Mouse (Mus musculus) c-Kit-positive CD71-positive TER-119-positive erythroid progenitor cells, embryonic 14.5 days (primary cell): ENCODE measurements at regions not wholly inside any gene's neighbourhood (a gene's known extent, or its start where the extent isn't known, plus 50 kb on each side); places are given as distances from the start of the nearest gene placed in this dataset.

Experiments used
- DNase-seq: peaks from one replicate; pipeline ENCODE4 v3.0.0-alpha.2; 2013; ENCODE audit warnings: low spot score

- DNase-seq: no peak
These were observed 53.8 kb upstream of the Usp46 start for GRCm38 (mm10) chr5:74121861-74122630.

GRCm38 (mm10) chr5:74126015-74126896, 58.0 kb upstream of the Usp46 start:
- peak; percentile 79 for DNase-seq

GRCm38 (mm10) chr5:74127518-74127917, 59.3 kb upstream of the Usp46 start:
- DNase-seq: no peak

GRCm38 (mm10) chr5:74129636-74130035, 61.4 kb upstream of the Usp46 start:
- no peak for DNase-seq

- DNase-seq: no peak
These were observed 62.4 kb upstream of the Rasl11b start for GRCm38 (mm10) chr5:74132671-74133070.

GRCm38 (mm10) chr5:74136377-74136776, 58.7 kb upstream of the Rasl11b start:
- DNase-seq: no peak

- DNase-seq: no peak
These were observed 58.1 kb upstream of the Rasl11b start for GRCm38 (mm10) chr5:74136868-74137439.

- peak; percentile 43 for DNase-seq
These were observed 51.1 kb upstream of the Rasl11b start for GRCm38 (mm10) chr5:74143994-74144393.

GRCm38 (mm10) chr5:74144765-74145164, 50.3 kb upstream of the Rasl11b start:
- no peak for DNase-seq
